Mouse (Mus musculus) natural killer cell, adult 2 months (primary cell): ENCODE data around the gene Uggt1.
A peak's percentile ranks its signal among the peaks of the same experiment; 100 is the strongest.

Experiments used
- DNase-seq, 2 experiments: peaks; one replicate each; pipeline ENCODE4 v3.0.0; 2022; ENCODE audit warnings: low spot score in 2 of 2

Gene Uggt1

DNA sequence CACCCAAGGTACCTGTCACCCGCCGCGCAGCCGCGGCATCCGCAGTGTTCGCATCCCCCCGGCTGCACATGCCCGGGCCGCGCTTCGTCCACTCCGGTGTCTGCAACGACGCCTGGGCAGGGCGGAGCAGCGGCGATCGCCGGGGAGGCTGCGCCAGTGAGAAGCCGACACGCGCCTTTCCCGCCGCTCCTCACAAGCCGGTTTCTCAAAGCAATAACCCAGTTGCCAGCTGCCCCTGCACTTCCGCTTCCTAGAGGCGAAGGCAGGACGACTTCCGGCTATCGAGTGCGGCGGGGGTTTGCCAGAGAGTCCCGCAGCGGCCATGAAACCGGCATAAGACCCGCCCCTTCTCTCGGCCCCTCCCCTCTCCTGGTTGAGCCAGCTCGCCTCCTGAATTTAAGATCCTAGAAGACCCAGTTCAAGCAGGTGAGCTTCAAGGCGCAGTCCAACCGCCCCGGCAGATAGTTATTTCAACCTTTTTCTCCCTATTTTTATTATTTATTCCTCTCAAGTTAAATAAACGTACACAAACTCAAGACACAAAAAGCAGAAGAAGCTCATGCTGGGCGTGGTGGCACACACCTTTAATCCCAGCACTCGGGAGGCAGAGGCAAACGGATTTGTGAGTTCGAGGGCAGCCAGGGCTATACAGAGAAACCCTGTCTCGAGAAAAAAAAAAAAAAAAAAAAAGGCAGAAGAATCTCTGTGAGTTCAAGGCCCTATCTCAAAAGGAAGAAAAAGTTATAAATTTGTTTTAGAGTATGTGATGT is at the start of gene Uggt1:
TSS of gene Uggt1 (minus strand) at position 663 of the 770 bp plus-strand sequence.
- DNase-seq: peak; percentile 92 to 94

DNA sequence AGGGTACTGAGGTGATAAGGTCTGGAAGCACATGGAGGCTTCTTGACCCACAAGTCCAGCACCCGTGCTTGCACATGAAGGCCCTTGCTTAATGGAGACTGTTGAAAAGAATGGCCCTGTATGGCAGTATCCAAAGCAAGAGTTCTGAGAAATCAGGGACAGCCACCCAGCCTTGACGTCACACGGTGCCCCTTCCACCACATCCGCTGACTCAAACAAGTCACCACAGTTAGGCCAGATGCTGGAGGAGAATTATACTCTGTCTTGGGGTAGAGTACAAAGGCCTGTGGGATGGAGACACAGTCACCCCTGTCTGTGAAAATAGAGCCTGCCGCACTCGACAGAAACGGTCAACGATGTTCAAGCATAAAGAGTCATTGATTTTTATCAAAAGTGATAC is 49.0 kb upstream of the Uggt1 start:
- peak; percentile 46 to 58 for DNase-seq

DNA sequence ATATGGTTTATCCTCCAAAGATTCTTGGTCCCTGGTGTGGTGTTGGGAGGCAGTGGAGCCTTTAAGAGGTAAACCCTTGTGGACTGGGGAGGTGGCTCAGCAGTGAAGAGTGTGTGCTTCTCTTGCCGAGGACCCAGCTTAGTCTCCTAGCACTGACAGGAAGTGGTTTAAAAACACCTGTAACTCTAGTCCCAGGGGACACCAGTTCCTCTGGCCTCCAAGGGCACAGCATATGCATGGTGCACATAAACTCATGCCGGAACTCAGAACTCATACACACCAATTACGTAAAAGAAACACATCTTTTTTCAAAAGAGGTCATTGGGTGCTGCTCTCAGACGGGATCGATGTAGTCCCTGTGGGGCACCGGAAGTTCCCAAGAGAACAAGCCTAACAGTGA is 37.3 kb upstream of the Uggt1 start:
- DNase-seq: peak in 1 of 2 experiments; percentile 77

DNA sequence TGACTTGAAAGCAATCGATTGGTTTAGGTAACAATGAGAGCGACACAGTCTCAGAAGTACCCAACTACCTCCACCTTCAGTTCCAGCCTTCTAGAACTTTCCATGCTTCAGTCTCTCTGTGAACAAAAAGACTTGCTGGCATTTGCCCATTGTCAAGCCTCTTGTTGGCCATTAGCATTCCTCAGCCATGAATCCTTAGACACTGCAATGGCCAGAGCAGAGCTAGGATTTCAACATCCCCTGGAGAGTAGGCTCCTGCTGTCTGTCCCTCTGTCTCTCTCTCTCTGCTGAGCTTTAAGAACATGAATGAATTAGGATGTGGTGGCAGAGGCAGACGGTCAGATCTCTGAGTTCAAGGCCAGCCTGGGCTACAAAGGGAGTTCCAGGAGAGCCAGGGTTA is 36.4 kb upstream of the Uggt1 start:
- DNase-seq: no peak

DNA sequence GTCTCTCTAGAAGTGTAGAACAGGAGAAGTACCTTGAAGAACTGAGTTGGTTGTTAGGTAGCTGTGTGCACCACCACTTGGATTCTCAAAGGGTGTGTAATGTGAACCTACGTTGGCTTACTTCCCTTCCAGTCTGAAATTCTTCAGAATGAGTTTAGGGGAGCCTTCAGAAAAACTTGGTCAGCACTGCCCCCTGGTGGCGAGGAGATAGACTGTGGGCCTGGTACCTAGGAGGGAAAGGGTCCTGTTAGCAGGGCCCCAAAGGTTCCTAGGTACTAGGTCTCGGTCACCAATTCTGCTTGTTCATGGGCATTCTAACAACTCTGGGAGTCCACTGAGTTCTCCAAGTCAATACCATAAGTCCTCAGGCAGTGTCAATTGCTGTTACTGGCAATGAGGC is 34.7 kb upstream of the Uggt1 start:
- peak; percentile 79 to 90 for DNase-seq

DNA sequence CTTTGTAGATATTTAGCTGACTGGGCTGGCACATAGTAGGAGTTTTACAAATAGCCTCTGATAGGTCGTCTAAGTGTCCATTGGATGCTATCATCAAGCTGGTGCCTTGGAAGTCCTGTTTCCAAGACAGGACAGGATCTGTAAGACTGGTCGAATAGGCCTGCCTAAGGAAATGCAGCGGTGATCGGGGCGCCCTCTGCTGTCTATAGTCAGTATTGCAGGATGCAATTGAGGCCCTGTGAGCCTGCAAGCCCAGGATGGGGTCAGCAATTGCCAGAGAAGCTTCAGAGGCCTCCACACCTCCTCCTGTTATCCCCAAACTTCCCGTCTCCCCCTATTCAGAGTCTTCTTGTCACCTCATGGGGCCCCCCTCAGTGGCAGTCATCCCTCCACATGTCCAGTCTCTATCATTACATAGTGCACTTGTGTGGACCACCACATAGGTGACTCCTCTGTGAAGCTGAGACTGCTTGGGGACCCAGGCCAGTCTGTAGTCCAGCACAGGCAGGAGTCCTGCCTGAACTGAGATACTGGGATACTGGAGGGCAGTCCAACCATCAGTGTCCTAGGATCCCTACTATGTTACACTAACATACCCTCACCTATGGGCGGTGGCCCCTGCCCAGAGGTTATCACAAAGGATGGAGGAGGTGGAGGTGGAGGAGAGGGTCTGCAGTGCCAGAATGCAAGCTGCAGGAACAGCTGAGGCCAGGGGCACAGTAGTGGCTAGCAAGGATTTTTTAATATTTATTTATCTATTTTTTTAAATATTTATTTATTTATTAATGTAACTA is 32.9 kb upstream of the Uggt1 start:
- peak; percentile 86 to 89 for DNase-seq

DNA sequence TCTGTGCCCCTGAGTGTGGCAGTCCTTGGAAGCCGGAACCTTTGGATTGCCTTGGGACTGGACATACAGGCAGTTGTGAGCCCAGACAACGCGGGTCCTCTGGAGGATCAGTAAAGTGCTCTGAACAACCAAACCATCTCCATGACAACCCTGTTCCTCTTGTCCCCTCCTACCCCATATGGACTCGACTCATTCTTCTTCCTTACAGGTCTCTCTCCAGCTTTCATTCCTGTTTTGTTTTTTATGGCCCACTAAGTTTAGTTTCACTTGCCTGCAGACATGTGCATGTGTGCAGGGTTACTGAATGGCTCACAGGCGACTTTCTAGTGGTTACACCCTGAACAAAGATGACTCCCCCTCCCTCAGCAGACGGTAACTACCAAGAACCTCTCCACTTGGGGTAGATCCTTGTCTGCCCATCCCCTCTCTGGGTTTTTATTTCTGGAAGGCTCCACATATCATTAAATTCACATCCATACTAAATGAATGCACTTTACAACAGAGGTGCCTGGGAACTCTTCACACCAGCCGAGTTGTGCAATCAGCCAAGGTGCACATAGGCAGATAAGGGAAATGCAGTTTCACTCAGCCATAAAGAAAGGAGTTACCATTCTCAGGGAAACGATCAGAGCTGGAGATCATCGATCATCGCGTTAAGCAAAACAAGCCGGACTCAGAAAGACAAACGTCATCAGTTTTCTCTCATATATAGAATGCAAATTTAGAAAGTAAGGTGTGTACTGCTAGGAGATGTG is 31.3 kb upstream of the Uggt1 start:
- DNase-seq: no peak

DNA sequence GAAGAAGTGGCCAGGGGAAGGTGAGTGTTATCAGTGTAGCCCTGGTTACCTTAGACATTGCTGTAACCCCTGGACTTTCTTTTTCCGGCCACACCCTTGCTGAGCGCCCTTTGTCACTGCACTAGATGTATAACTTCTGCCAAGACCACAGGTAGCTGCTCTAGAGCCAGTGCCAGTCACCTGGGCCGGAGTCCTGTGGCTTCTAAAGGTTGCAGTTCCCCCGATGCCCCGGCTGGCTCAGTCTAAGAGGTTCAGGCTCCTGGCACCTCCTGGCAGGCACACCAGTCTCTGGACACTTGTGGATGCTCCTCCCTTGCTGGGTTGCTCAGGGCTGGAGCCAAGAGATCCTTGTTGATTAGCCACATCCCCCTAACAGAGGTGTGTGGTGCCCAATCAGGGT is 29.9 kb upstream of the Uggt1 start, which contains the start of gene Neurl3:
TSS of gene Neurl3 (minus strand) at position 225 of the 400 bp plus-strand sequence.
- DNase-seq: peak; percentile 39 to 47

DNA sequence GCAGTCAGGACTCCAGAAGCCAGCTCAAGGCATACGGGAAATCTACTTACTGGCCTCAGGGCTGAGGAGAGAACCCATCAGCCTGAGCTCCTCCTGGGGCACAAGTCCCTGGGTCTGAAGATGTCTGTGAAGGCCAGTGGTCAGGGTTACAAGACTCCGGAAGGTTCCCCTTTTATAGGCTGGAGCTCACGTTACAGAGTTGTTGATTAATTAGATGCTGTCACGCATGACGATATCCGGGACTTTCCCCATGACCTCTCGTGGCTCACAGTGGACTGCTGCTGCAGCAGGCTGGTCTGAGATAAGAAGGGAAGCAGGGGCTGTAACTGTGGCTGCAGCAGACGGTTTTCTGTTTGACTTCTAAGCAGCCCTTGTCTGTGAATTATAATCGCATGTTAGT is 28.8 kb upstream of the Uggt1 start:
- peak; percentile 91 to 93 for DNase-seq

DNA sequence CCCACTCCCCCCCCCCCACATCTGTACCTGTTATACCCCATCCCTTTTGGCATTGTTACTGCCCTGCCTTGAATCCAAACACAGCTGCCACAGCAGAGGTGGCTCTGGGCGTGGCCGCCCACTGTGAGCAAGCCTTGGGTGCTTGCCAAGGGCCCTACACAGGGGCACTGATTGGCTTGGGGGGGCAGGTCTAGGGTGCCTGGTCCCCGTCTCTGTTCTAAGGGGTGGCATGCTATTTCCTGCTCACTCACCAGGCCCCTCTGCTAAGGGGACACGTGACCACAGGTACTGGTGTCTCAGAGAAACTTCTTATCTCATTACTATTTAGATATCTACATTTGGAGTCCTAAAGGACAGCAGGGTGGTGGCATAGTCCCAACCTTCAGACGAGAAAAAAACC is 28.0 kb upstream of the Uggt1 start:
- peak; percentile 79 to 82 for DNase-seq

DNA sequence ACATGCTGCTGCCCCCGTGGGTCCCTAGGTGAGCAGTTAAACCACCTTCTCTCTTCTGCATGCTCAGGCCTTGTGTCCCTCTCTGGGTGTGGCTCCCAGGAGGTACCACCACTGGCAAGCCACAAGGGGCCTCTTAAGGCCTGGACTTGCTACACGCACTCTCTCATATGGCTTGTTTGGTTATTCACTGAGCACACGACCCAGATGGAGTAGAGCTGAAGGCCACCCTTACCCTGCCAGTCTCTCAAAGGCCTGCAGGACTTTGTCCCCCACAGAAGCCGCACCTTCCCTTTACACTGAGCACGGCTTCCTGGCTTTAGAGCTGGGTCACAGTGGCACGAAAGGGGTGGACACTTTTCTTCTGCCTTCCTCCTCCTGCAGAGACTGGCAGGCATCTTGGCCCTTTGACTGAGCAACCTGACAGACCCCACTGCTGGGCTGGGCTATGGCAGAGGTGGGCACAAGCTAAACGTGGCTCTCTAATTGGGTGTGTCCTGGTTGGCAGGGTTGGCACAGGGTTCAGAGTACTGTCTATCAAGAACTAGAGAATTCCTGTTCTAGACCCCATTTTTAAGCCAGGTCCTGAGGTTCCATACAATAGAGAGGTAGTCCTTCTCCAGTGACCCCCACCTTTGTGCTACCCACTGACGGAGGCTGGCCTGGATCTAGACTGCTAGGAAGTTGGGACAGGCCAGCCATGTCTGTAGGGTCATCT is 27.2 kb upstream of the Uggt1 start:
- peak; percentile 47 to 53 for DNase-seq

DNA sequence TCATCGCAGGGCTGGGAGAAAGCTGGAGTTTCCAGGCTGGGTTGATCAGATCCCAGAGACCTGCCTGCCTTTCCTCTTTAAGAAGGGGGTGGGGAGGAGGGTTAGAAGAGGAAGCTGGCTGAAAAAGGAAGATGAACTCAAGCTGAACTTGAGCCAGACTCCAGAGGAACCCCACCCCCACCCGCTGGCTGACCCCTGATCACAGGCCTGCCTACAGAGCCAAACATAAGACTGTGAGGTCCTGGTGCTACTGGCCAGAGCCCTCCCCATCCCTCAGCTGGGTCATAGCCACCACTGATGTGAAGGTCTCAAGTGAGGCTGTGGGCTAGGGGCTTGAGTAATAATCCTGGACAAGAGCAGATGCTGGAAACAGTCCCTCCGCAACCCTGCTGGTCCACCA is 26.1 kb upstream of the Uggt1 start:
- DNase-seq: no peak

DNA sequence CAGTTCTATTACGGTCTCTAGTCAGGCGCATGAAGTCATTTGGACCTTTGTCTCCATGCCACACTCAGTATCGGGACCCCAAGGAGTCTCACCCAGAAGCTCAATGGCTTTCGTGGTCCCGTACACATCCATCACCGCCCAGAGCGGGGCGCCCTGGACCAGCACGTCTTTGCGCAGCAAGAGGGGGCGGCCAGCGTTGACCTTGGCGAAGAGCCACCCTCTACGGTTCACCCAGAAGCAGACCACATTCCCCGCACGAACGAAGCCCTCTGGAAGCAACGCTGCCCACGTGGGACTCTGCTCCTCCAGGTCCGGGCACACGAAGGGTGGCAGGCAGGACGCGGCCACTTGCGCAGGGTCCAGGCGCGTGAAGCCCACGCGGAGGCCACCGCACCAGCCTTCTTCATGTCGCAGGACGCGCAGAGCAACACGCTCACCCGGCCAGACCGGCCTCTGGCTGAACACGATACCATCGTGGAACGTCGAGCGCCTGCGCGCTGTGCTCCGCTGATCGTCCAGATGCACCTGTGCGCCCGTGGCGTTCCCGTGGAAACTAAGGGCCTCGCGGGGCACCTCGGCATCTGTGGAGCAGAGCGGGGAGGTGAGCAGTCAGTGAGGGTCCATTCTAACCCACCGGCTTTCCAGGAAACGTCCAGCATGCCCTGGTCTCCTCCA is 24.7 kb upstream of the Uggt1 start:
- no peak for DNase-seq

DNA sequence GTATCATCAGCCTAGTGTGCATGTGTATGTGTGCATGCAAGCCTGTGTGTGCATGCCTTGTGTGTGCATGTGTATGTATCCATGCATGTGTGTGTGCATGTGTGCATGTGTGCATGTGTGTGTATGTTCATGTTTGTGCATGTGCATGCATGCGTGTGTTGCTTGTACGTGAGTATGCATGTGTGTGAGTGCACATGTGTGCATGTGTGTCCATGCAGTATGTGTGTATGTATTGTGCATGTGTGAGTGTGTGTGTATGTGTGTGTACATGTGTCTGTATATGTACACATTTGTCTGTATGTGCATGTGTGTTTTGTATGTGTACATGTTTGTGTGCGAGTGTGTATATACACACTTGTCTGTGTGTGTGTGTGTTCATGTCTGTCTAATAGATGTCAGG is 23.1 kb upstream of the Uggt1 start:
- DNase-seq: no peak

DNA sequence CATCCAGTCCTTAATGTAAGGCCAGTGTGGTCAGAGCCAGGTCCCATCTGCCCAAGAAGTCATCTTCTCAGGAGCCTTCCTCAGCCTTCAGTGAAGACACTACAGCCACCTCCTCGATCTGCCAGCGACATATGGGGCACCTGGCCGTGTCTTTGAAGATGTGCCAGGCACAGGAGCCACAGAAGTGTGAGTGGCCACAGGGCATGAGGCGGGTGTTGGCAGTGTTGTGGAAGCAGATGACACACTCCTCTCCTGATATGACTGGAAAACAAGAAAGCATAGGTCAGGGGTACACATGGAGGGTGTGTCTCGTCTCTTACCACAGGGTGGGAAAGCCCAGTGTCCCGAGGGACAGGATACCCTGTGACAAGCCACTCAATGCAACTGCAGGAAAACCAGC is 21.8 kb upstream of the Uggt1 start:
- no peak for DNase-seq

DNA sequence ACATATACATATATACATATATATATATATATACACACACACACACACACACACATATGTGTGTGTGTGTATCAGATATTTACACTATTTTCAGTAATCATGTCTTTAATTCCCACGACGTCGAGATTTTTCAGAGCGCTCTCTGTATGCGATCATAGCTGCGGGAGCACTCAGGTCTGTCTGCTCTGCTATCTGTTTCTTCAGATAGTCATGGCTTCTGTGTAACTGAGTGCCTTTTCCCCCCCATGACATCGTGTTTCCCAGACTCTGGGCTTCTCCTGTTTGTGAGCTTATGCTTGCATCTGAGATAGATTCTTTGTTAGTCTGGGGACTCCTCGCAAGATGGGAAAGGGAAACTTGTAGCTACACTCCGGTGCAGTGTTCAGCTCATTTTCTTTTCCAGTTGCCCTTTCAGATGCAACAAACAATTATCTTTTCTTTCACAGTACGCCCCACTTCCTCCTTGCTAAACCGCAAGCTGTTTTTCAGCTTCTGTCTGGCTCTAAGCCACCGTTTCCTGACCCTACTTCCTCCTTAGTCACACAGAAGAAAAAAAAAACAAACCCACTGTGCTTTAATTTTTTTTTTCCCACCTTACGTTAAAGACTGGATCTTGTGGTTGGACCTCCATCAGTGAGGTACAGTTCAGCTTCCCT is 19.4 kb upstream of the Uggt1 start:
- peak; percentile 85 to 87 for DNase-seq

DNA sequence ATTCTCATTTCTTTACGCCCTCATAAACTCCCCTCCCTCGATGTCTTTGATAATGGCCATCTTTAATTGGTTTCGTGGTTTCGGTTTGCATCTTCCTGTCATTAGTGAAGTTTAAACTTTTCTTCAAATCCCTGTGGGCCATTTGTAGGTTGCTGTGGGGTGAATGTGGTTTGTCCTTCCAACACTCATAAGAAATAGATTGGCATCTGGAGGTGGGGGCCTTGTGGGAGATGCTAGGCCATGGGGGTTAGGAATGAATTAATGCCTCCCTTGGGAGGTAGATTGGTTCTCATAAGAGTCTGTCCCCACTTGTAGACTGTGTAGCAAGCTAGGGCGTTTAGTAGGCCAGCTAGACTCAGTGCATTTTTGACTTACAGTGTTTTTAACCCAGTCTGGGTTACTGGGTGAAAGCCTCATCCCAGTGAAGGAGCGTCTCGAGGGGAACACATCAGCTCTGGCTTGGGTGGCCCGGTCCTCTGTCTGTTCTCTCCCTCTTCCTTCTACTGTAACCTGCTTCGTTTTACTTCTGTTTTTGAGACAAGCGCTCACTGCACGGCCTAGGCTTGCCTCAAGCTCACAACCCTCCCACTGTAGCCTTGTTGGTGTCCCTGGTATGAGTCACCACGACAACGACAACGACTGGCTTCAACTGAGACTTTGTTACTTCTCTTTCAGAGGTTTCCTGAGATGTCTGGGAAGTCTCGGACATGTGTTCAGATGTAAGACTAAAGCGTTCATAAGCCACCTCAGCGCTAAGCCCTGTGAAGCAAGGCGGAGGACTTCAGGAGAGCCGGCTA is 17.4 kb upstream of the Uggt1 start:
- peak; percentile 75 to 84 for DNase-seq

DNA sequence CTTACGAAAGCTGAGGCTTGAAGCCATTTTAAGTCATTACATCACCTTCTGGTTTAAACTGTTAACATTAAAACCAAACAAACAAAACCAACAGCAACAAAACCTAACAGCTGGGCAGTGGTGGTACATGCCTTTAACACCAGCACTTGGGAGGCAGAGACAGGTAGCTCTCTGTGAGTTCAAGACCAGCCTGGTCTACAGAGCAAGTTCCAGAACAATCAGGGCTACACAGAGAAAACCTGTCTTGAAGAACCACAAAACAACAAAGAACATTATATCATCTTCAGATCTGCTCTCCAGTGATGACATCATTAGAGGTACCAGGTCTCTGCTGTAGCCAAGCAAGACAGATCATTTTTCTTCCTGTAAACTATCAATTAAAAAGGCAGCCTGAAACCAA is 15.9 kb upstream of the Uggt1 start:
- DNase-seq: no peak

DNA sequence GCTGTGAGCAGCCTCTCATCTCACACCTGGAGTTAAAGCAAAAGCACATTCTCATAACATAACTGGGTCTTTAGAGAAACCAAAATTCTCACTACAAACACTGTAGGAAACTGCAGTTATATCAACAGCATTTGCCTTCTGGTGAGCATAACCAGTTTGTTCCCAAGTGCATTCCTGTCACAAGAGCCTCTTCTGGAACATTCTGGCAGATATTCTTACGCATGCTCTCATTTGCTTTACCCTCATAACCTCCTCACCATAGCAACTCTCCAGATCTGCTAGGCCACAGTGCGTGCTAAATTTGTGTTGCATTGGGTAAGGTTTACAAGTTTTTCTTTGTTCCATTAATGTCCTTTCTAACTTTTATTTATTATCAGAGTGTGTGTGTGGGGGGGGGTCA is 14.8 kb upstream of the Uggt1 start:
- no peak for DNase-seq

DNA sequence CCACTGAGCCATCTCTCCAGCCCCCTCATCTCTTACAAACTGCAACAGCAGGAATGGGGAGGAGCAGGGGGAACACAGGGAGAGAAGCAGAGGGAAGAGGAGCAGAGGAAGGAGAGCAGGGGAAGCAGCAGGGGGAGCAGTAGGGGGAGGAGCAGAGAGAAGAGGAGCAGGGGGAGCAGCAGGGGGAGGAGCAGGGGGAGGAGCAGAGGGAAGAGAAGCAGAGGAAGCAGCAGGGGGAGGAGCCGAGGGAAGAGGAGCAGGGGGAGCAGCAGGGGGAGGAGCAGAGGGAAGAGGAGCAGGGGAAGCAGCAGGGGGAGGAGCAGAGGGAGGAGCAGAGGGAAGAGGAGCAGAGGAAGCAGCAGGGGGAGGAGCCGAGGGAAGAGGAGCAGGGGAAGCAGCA is 14.1 kb upstream of the Uggt1 start:
- DNase-seq: no peak
